Mouse (Mus musculus) colon, adult 2 months (tissue): ENCODE results near the gene Olfr1013. TPM values are rescaled to one million over a fixed set of nuclear protein-coding genes. Genes with fewer than 3 reads are reported as not detected.

Experiments
- polyA plus RNA-seq: library from polyadenylated mRNA; depleted of rRNA; stranded (reverse); fragments of >200 nt; gene quantifications from 2 replicates; pipeline ENCODE4 v1.2.3, GENCODE M21; 2012; rRNA removed

Gene Olfr1013
- polyA plus RNA-seq = not detected in 2 replicates

GRCm38 (mm10) chr2:85766798-85767197, at the start of gene Olfr1013:
TSS of gene Olfr1013 (plus strand) at chr2:85767098.

GRCm38 (mm10) chr2:85762666-85763065, 4.2 kb upstream of the Olfr1013 start, which contains the start of gene Olfr1012:
TSS of gene Olfr1012 (minus strand) at chr2:85762766.

GRCm38 (mm10) chr2:85772413-85772812, 5.5 kb downstream of the Olfr1013 start, which contains the start of gene Olfr1014:
TSS of gene Olfr1014 (plus strand) at chr2:85772713.

GRCm38 (mm10) chr2:85781717-85782116, 14.8 kb downstream of the Olfr1013 start, which contains the start of gene Olfr1015:
TSS of gene Olfr1015 (plus strand) at chr2:85782017.

GRCm38 (mm10) chr2:85802444-85802843, 35.5 kb downstream of the Olfr1013 start, which contains the start of gene Olfr1016:
TSS of gene Olfr1016 (minus strand) at chr2:85802544.

GRCm38 (mm10) chr2:85818179-85818578, 51.3 kb downstream of the Olfr1013 start, which contains the start of gene Olfr1018:
TSS of gene Olfr1018 (plus strand) at chr2:85818479.

Other genes with a start within 250 kb of the Olfr1013 start
- gene 4833423E24Rik, start 248.1 kb upstream of the Olfr1013 start, polyA plus RNA-seq = not detected in 2 replicates
- not detected in 2 replicates for gene Olfr996, start 187.9 kb upstream of the Olfr1013 start, polyA plus RNA-seq
- not detected in 2 replicates for gene Olfr998, start 178.2 kb upstream of the Olfr1013 start, polyA plus RNA-seq
- gene Olfr1000, start 155.2 kb upstream of the Olfr1013 start, polyA plus RNA-seq = not detected in 2 replicates
- gene Olfr1002, start 116.4 kb upstream of the Olfr1013 start, polyA plus RNA-seq = not detected in 2 replicates
- not detected in 2 replicates for gene Olfr154, start 102.6 kb upstream of the Olfr1013 start, polyA plus RNA-seq
- gene Olfr1006, start 88.3 kb upstream of the Olfr1013 start, polyA plus RNA-seq = not detected in 2 replicates
- gene Olfr1008, start 77.7 kb upstream of the Olfr1013 start, polyA plus RNA-seq = not detected in 2 replicates
- gene Olfr1009, start 51.7 kb upstream of the Olfr1013 start, polyA plus RNA-seq = not detected in 2 replicates
- gene Olfr1012, start 4.3 kb upstream of the Olfr1013 start, polyA plus RNA-seq = not detected in 2 replicates
- gene Olfr1014, start 5.6 kb downstream of the Olfr1013 start, polyA plus RNA-seq = not detected in 2 replicates
- gene Olfr1015, start 14.9 kb downstream of the Olfr1013 start, polyA plus RNA-seq = not detected in 2 replicates
- not detected in 2 replicates for gene Olfr1016, start 35.4 kb downstream of the Olfr1013 start, polyA plus RNA-seq
- not detected in 2 replicates for gene Olfr1018, start 51.4 kb downstream of the Olfr1013 start, polyA plus RNA-seq
- gene Olfr1019, start 78.4 kb downstream of the Olfr1013 start, polyA plus RNA-seq = not detected in 2 replicates
- not detected in 2 replicates for gene Olfr1020, start 79.9 kb downstream of the Olfr1013 start, polyA plus RNA-seq
- gene Olfr1022, start 101.5 kb downstream of the Olfr1013 start, polyA plus RNA-seq = not detected in 2 replicates
- not detected in 2 replicates for gene Olfr1023, start 118.5 kb downstream of the Olfr1013 start, polyA plus RNA-seq
- gene Olfr1024, start 138.0 kb downstream of the Olfr1013 start, polyA plus RNA-seq = not detected in 2 replicates
- gene Olfr1025-ps1, start 148.1 kb downstream of the Olfr1013 start, polyA plus RNA-seq = not detected in 2 replicates
- gene Olfr1026, start 154.5 kb downstream of the Olfr1013 start, polyA plus RNA-seq = not detected in 2 replicates
- not detected in 2 replicates for gene Olfr1028, start 183.3 kb downstream of the Olfr1013 start, polyA plus RNA-seq
- gene Olfr1029, start 206.8 kb downstream of the Olfr1013 start, polyA plus RNA-seq = not detected in 2 replicates
- gene Olfr1030, start 212.2 kb downstream of the Olfr1013 start, polyA plus RNA-seq = not detected in 2 replicates
- not detected in 2 replicates for gene Olfr1031, start 223.2 kb downstream of the Olfr1013 start, polyA plus RNA-seq
- gene Olfr1032, start 238.4 kb downstream of the Olfr1013 start, polyA plus RNA-seq = not detected in 2 replicates